Mouse (Mus musculus): ENCODE measurements at regions not wholly inside any gene's neighbourhood (a gene's known extent, or its start where the extent isn't known, plus 50 kb on each side); places are given as distances from the start of the nearest gene placed in this dataset.

DNA sequence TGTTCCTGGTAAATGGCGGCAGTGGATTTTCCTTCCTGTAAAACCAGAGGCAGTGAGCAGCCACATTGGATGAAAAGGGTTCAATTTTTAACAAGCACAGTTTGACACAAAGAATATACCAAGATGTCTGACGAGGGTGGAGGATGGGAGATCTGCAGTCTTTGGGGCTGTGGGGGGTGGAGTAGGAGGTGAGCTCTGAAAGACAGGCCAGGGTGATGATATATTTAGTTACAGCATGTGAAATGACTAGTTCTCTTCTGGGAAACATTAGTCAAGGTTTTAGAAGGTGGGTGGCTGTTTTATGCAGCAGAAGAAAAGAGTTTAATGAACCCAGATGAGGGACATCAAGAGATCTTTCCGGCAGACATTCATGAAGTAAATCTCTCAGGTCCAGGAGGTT, 170.0 kb upstream of the Rxfp2 start:
- TF ChIP-seq CTCF (IDR thresholded peaks at IDR 0.05; ENCODE audit: borderline replicate concordance, insufficient read depth, low read length) = no peak
- TF ChIP-seq POLR2A (IDR thresholded peaks at IDR 0.05; ENCODE audit: low read depth, low read length) = no peak

Measured in embryonic fibroblast, embryonic 13.5 days (primary cell).